Mouse (Mus musculus) intestine, embryonic 14.5 days (tissue): ENCODE data around the gene Rasal1. TPM values are rescaled to one million over a fixed set of nuclear protein-coding genes. Genes with fewer than 3 reads are reported as not detected.
A peak's percentile ranks its signal among the peaks of the same experiment; 100 is the strongest.

Source experiments
- ATAC-seq: fragments of 200-750 bp; cut with Nextera tagmentation; replicated peaks from 2 replicates; pipeline ENCODE4 v1.8.0; 2017; ENCODE audit warnings: low read depth, moderate number of reproducible peaks, moderate TSS enrichment, moderate library complexity; ENCODE audit not compliant: low FRiP score, low TSS enrichment
- DNase-seq: peaks from one replicate; pipeline ENCODE4 v3.0.0-alpha.2; 2018; ENCODE audit warnings: low spot score
- H3K27ac ChIP-seq: fragments of 300-500 bp; sonication (generic); 2 replicates; pipeline ENCODE4 v1.5.1; 2014; ENCODE audit warnings: low read depth, mild to moderate bottlenecking, control low read depth
- H3K27me3 ChIP-seq: fragments of 300-500 bp; sonication (generic); replicated peaks from 2 replicates; pipeline ENCODE4 v1.6.1; 2014; ENCODE audit warnings: low read length, control low read depth; ENCODE audit not compliant: control insufficient read depth, insufficient read depth
- H3K36me3 ChIP-seq: fragments of 300-500 bp; sonication (generic); 2 replicates; pipeline ENCODE4 v1.6.1; 2014; ENCODE audit warnings: low read length, control low read depth; ENCODE audit not compliant: control insufficient read depth, insufficient read depth
- H3K4me1 ChIP-seq: fragments of 300-500 bp; sonication (generic); replicated peaks from 2 replicates; pipeline ENCODE4 v1.6.1; 2014; ENCODE audit warnings: low read length, control low read depth, mixed read lengths; ENCODE audit not compliant: control insufficient read depth, insufficient read depth
- H3K4me2 ChIP-seq: fragments of 300-500 bp; sonication (generic); 2 replicates; pipeline ENCODE4 v1.6.1; 2014; ENCODE audit warnings: low read length
- H3K4me3 ChIP-seq: fragments of 300-500 bp; sonication (generic); 2 replicates; pipeline ENCODE4 v1.5.1; 2014; ENCODE audit warnings: low read depth, low read length, control low read depth, mixed read lengths
- H3K9ac ChIP-seq: fragments of 300-500 bp; sonication (generic); 2 replicates; pipeline ENCODE4 v1.6.1; 2014; ENCODE audit warnings: mild to moderate bottlenecking, low read length
- H3K9me3 ChIP-seq: fragments of 300-500 bp; sonication (generic); 2 replicates; pipeline ENCODE4 v1.6.1; 2016; ENCODE audit warnings: low read length, control low read depth; ENCODE audit not compliant: control insufficient read depth
- WGBS: fragments of 180-500 bp; shearing (Covaris S2); extraction: QIAGEN DNeasy Blood & Tissue Kit; methylation state at CpG from one replicate; pipeline ENCODE4 v1.1.7; 2014; 5-methylcytosine and 5-hydroxymethylcytosine counted together
- polyA plus RNA-seq: library from polyadenylated mRNA; unstranded; fragments of >200 nt; fragmentation: Nextera tagmentation; extraction: Ambion mirVana; gene quantifications from 2 replicates; pipeline ENCODE4 v1.2.1, GENCODE M21; 2014

The Rasal1 gene
- polyA plus RNA-seq, 1 experiment from 2014 or later = 0.50 TPM

DNA sequence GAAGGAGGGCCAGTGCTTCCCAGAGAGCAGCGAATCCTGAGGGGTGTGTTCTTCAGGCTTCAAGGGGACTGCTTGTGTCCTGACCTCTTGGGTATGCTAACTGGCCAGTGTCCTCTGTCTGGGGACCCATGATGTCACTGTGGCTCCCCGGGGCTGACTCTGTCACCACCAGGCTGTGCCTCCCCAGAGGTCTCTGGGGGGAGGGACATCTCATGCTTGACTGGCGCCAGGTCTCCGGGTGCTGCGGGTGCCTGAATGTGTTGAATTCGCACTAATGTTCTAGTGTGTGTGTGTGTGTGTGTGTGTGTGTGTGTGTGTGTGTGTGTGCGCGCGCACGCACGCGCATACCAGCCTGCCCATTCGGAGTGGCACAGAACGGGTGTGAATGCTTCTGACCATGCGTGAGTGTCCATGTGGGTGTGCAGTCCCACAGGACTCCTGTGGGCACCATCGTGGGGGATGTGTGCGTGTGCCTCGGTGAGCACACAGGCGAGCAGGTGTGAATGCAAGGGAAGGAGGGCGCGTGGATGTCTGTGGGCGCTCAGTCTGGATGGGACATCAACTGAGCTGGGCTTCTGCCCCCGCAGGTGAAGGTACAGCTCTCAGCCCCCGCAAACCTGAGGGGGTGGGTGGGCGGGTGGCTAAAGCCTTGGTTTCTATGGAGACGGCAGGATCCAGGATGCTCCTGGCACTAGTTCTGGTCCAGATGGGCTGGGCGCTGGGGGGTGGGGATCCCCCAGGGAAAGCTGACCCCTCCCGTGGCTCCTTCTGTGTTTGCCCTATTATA lies 4.5 kb downstream of the Rasal1 start:
- no peak for ATAC-seq
- no peak overlapping the region for H3K4me2 ChIP-seq
- DNase-seq = no peak
- H3K27ac ChIP-seq = no peak overlapping the region
- H3K9ac ChIP-seq = no peak overlapping the region
- no peaks in the 10 kb centered on the region for H3K9me3 ChIP-seq
- peaks cover 9% of the 10 kb centered on the region; the same call in 1 of the 2 replicates for H3K4me1 ChIP-seq
- peaks cover 27% of the 10 kb centered on the region for H3K27me3 ChIP-seq
- WGBS = 78% methylated on average over 26 of the region's 28 CpGs
- no peaks in the 10 kb centered on the region for H3K36me3 ChIP-seq
- H3K4me3 ChIP-seq = no peak overlapping the region

DNA sequence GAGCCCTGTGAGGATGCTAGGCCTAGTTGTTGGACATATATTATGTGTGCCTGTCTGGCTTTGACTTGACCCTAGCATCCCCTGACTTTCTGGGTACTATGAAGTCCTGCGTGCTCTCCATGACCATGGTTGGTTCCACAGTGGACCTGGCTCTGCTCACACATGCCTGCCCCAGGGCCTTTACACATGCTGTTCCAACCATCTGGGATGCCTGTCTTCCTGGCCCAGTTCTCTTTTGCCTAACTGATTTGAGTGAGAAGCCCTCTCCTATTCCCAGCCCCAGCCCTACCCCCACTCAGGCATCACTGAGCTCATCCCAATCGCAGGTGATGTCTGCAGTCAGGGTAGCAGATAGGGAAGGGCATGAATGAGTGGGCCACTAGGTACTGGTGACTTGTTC lies 5.3 kb downstream of the Rasal1 start:
- H3K4me1 ChIP-seq = peaks cover 4% of the 10 kb centered on the region; the same call in 1 of the 2 replicates
- H3K27ac ChIP-seq = no peak overlapping the region
- 89% methylated on average over 2 of the region's 2 CpGs for WGBS
- H3K4me3 ChIP-seq = no peak overlapping the region
- DNase-seq (no peak), ATAC-seq (no peak)
- no peak overlapping the region for H3K4me2 ChIP-seq
- peaks cover 20% of the 10 kb centered on the region for H3K27me3 ChIP-seq
- no peaks in the 10 kb centered on the region for H3K36me3 ChIP-seq
- H3K9ac ChIP-seq = no peak overlapping the region
- no peaks in the 10 kb centered on the region for H3K9me3 ChIP-seq

DNA sequence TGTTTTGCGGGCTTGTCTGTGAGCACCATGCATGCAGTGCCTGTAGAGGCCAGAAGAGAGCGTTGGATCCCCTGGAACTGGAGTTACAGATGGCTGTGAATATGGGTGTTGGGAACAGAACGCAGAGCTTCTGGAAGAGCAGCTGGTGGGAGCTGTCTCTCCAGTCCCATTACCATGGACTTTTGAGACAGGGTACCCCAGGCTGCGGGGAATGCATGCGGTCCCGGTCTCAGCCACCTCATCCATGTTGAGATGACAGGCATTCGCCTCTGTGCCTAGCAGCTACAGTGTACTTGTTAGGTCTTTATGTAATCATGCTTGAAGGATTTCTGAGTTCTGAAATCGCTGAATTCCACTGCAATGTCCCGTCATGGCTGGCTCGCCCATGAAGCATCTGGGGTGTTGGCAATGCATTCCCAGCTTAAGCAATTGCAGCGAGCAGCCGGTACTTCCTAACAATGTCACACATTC lies 7.7 kb downstream of the Rasal1 start:
- no peak overlapping the region for H3K4me2 ChIP-seq
- no peaks in the 10 kb centered on the region for H3K4me1 ChIP-seq
- H3K4me3 ChIP-seq = no peak overlapping the region
- H3K9ac ChIP-seq = no peak overlapping the region
- DNase-seq = no peak
- no peak overlapping the region for H3K27ac ChIP-seq
- ATAC-seq = no peak
- H3K27me3 ChIP-seq = 0 out of 2 replicates have a peak, but pooled peaks cover 3% of the 10 kb centered on the region
- no peaks in the 10 kb centered on the region for H3K36me3 ChIP-seq
- H3K9me3 ChIP-seq = no peaks in the 10 kb centered on the region
- 79% methylated on average over 12 of the region's 12 CpGs for WGBS

DNA sequence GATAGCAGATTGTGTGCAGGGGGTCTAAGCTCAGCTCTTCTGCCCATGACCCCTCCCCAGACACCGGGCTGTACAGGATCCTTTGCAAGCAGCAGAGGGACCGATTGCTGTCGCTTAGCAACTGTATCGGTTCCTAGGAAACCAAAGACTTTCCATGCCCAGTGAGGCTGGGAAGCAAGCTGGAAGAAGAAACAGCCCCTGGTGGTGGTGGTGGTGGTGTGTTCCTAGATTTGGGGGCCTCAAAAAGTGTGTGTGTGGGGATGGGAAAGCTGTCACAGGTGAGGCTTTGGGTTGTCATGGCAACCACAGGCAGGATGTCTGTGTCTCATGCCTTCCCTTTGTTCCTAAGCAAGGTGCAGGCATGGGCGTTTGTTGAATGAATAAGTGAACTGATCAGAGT lies 12.2 kb downstream of the Rasal1 start:
- no peaks in the 10 kb centered on the region for H3K4me1 ChIP-seq
- H3K4me3 ChIP-seq = no peak overlapping the region
- no peak overlapping the region for H3K27ac ChIP-seq
- no peak overlapping the region for H3K4me2 ChIP-seq
- H3K27me3 ChIP-seq = 0 out of 2 replicates have a peak, but pooled peaks cover 3% of the 10 kb centered on the region
- no peak for ATAC-seq
- no peak overlapping the region for H3K9ac ChIP-seq
- no peak for DNase-seq
- H3K9me3 ChIP-seq = no peaks in the 10 kb centered on the region
- no peaks in the 10 kb centered on the region for H3K36me3 ChIP-seq
- WGBS = 46% methylated on average over 5 of the region's 5 CpGs

DNA sequence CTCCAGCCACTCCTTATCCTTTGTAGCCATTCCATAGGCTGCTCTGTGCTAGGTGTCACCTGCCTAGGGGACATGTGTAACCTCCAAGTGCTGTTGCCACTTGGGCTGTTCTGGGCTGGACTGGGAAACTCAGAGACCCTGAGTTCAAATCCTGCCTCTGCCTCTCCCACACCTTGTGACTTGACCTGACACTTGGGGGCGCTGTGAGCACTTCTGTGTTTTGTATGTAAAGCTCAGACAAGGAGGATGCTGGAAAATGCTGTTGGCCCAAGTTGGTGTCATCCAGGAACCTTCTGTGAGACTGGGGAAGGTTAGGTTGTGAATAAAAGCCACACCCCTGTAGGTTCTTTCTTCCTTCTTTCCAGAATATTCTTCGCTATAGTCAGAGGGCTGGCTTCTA lies 16.3 kb downstream of the Rasal1 start:
- Histone ChIP-seq H3K36me3 (no peaks in the 10 kb centered on the region), H3K9me3 (no peaks in the 10 kb centered on the region), H3K4me3 (no peak overlapping the region), H3K4me1 (no peaks in the 10 kb centered on the region), H3K9ac (no peak overlapping the region), H3K27me3 (0 out of 2 replicates have a peak, but pooled peaks cover 13% of the 10 kb centered on the region), H3K27ac (no peak overlapping the region), H3K4me2 (no peak overlapping the region)
- 50% methylated on average over 2 of the region's 2 CpGs for WGBS
- DNase-seq (no peak), ATAC-seq (no peak)

DNA sequence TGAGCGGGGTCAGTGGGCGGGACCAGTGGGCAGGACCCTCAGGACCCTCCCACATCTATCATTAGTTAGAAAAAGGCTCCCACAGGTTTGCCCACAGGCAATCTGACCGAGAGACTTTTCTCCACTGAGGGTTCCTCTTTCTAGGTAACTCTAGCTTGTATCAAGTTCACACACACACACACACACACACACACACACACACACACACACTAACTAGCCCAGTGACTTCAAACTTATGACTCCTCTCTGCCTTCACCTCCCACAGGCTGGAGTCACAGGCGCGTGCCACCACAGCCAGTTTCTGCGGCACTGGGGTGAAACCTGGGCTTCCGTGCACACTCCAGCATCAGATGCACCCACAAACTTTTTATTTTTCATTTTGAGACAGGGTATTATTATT lies 20.1 kb downstream of the Rasal1 start:
- 79% methylated on average over 7 of the region's 7 CpGs for WGBS
- DNase-seq = no peak

DNA sequence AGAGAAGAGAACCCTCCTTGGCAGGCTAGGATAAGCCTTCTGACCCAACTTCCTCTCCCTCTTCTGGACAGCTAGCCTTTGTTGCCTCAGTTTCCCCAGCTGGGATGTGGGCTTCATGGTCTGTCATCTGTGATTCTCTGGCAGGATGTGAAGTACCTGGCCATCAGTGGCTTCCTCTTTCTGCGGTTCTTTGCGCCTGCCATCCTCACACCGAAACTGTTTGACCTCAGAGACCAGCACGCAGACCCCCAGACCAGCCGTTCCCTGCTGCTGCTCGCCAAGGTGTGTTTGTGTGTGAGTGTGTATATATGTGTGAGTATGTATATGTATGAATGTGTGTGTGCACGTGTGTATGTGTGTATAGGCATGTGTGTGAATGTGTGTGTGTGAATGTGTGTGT lies 21.5 kb downstream of the Rasal1 start:
- ATAC-seq (no peak), DNase-seq (no peak)
- H3K9me3 ChIP-seq = no peaks in the 10 kb centered on the region
- no peak overlapping the region for H3K27ac ChIP-seq
- H3K4me1 ChIP-seq = no peaks in the 10 kb centered on the region
- no peak overlapping the region for H3K4me3 ChIP-seq
- 80% methylated on average over 7 of the region's 7 CpGs for WGBS
- no peak overlapping the region for H3K4me2 ChIP-seq
- H3K36me3 ChIP-seq = no peaks in the 10 kb centered on the region
- H3K27me3 ChIP-seq = 0 out of 2 replicates have a peak, but pooled peaks cover 10% of the 10 kb centered on the region
- H3K9ac ChIP-seq = no peak overlapping the region

More for the DNA sequence above, 20.1 kb downstream of the Rasal1 start:
- Histone ChIP-seq H3K4me2 (no peak overlapping the region), H3K4me3 (no peak overlapping the region), H3K36me3 (no peaks in the 10 kb centered on the region), H3K27ac (no peak overlapping the region), H3K9me3 (no peaks in the 10 kb centered on the region), H3K27me3 (0 out of 2 replicates have a peak, but pooled peaks cover 10% of the 10 kb centered on the region), H3K9ac (no peak overlapping the region), H3K4me1 (no peaks in the 10 kb centered on the region)
- ATAC-seq = no peak

DNA sequence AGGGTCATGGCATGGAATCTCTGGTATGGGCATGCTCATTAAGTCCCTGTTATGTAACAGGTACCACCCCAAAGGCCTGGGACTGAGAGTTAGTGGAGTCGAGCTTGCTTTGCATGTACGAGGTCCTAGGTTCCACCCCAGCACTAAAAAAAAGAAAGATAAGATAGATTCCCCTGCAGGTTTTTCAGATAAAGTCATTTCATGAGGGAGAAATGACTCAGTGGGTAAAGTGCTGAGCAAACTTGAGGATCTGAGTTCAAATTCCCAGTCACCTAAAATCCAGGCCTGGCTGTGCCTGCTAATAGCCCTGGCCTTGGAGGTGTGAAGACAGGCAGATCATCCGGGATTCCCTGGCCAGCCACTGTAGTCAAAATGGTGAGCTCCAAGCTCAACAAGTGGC lies 23.3 kb downstream of the Rasal1 start:
- DNase-seq = no peak
- Histone ChIP-seq H3K27me3 (0 out of 2 replicates have a peak, but pooled peaks cover 2% of the 10 kb centered on the region), H3K27ac (no peak overlapping the region), H3K4me2 (no peak overlapping the region), H3K4me1 (no peaks in the 10 kb centered on the region), H3K9ac (no peak overlapping the region), H3K4me3 (no peak overlapping the region), H3K36me3 (no peaks in the 10 kb centered on the region), H3K9me3 (no peaks in the 10 kb centered on the region)
- ATAC-seq = no peak
- 72% methylated on average over 3 of the region's 3 CpGs for WGBS

DNA sequence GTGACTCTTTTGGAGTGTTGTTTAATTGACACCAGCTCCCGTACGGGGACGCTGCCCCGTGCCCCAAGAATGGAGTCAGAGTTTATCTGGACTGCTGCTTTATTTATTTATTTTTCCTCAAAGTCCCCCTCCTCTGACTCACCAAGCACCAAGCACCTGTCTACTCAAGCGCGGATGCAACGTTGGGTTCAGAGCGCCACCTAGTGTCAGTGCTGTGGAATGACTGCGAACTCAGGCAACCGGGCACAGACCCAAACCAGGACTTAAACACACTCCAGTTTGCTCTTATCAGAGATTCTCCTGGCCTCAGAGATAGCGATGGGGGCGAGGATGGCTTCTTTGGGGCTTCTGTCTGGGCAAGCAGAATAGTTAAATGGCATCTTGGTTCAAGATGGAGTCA lies 25.0 kb downstream of the Rasal1 start:
- H3K4me3 ChIP-seq = no peak overlapping the region
- H3K27ac ChIP-seq = no peak overlapping the region
- WGBS = 4% methylated on average over 12 of the region's 12 CpGs
- H3K27me3 ChIP-seq = no peaks in the 10 kb centered on the region
- H3K9me3 ChIP-seq = no peaks in the 10 kb centered on the region
- ATAC-seq (no peak), DNase-seq (peak; percentile 84)
- H3K36me3 ChIP-seq = no peaks in the 10 kb centered on the region
- H3K4me2 ChIP-seq = no peak overlapping the region
- H3K4me1 ChIP-seq = no peaks in the 10 kb centered on the region
- H3K9ac ChIP-seq = no peak overlapping the region
